Mouse (Mus musculus): ENCODE measurements around the gene Oma1. TPM values are rescaled to one million over a fixed set of nuclear protein-coding genes. Genes with fewer than 3 reads are reported as not detected.

The Oma1 gene
- polyA plus RNA-seq, 1 experiment: 6.4 TPM

- H3K27me3 ChIP-seq (ENCODE audit: control insufficient read depth, insufficient read depth, low read length): no peaks in the 10 kb centered on the region
- no peak overlapping the region for H3K4me3 ChIP-seq (ENCODE audit: extremely low read depth, insufficient read depth, insufficient read length)
- H3K27ac ChIP-seq (ENCODE audit: insufficient read depth, low read length): no peak overlapping the region
- H3K36me3 ChIP-seq (ENCODE audit: control insufficient read depth, insufficient read depth, low read length): no peaks in the 10 kb centered on the region
- no peaks in the 10 kb centered on the region for H3K4me1 ChIP-seq (ENCODE audit: control insufficient read depth, insufficient read depth, insufficient read length)
- DNase-seq (ENCODE audit: low read depth in 1 of 2, low spot score in 2 of 2): no peak
- 87% methylated on average over 3 of the region's 3 CpGs for WGBS
- no peak for TF ChIP-seq CTCF (IDR thresholded peaks at IDR 0.05; ENCODE audit: extremely low read depth, insufficient read depth, insufficient read length, insufficient replicate concordance)
- no peak for TF ChIP-seq POLR2A (IDR thresholded peaks at IDR 0.05; ENCODE audit: low read depth, low read length)
Measured at GRCm38 (mm10) chr4:103387292-103387691, 73.7 kb downstream of the Oma1 start.

DNA sequence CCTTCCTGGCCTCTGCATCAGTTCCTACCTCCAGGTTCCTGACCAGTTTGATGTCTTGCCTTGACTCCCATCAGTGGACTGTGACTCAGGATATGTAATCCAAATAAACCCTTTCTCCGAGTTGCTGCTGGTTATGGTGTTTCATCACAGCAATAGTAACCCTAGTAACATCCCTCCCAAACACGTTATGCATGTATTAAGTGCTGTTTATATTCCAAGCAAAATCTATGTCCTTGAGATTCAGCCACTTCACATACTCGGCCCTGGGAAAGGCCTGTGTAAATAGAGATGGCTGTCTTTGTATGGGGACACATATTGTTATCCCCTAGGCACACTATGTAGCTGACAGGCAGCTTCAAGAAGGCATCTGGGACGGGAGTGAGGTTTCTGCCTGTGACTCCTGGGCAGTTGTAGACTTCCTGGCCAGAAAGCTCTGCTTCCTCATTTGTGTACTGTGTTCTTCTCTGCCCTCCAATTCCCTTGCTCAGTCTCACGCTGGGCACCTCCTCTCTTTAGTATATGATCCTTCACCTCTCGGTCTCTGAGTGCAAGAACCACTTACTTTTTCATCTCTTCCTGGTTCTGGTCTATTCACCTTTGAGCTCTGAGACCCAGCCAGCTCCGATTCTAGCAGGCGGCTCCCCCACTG, 75.0 kb downstream of the Oma1 start:
- WGBS: 48% methylated on average over 8 of the region's 8 CpGs
- no peak overlapping the region for H3K4me3 ChIP-seq (ENCODE audit: extremely low read depth, insufficient read depth, insufficient read length)
- no peak for DNase-seq (ENCODE audit: low read depth in 1 of 2, low spot score in 2 of 2)
- no peaks in the 10 kb centered on the region for H3K4me1 ChIP-seq (ENCODE audit: control insufficient read depth, insufficient read depth, insufficient read length)
- TF ChIP-seq CTCF (IDR thresholded peaks at IDR 0.05; ENCODE audit: extremely low read depth, insufficient read depth, insufficient read length, insufficient replicate concordance): no peak
- TF ChIP-seq POLR2A (IDR thresholded peaks at IDR 0.05; ENCODE audit: low read depth, low read length): no peak
- no peaks in the 10 kb centered on the region for H3K27me3 ChIP-seq (ENCODE audit: control insufficient read depth, insufficient read depth, low read length)
- H3K36me3 ChIP-seq (ENCODE audit: control insufficient read depth, insufficient read depth, low read length): no peaks in the 10 kb centered on the region
- no peak overlapping the region for H3K27ac ChIP-seq (ENCODE audit: insufficient read depth, low read length)

DNA sequence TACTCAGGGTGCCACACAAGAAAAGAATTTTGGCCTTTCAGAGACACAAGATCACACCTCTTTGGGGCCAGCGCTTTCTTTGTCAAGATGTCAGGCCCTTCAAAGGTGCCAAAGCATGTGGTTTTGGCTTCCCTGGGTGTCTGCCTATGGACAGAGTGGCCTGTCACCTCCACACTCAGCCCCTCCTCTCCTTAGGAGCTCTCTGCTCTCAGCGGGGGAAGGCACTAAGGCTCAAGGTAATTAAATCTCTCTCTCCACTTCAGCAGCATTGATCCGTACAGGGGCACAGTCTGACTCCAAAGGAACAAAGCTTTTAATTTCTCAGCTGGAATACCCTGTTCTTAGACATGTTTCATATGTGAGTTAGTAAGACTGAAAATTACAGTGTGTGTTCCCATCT, 76.0 kb downstream of the Oma1 start:
- no peak for TF ChIP-seq CTCF (IDR thresholded peaks at IDR 0.05; ENCODE audit: extremely low read depth, insufficient read depth, insufficient read length, insufficient replicate concordance)
- TF ChIP-seq POLR2A (IDR thresholded peaks at IDR 0.05; ENCODE audit: low read depth, low read length): no peak
- no peak overlapping the region for H3K4me3 ChIP-seq (ENCODE audit: extremely low read depth, insufficient read depth, insufficient read length)
- no peaks in the 10 kb centered on the region for H3K4me1 ChIP-seq (ENCODE audit: control insufficient read depth, insufficient read depth, insufficient read length)
- H3K36me3 ChIP-seq (ENCODE audit: control insufficient read depth, insufficient read depth, low read length): no peaks in the 10 kb centered on the region
- no peak for DNase-seq (ENCODE audit: low read depth in 1 of 2, low spot score in 2 of 2)
- no peaks in the 10 kb centered on the region for H3K27me3 ChIP-seq (ENCODE audit: control insufficient read depth, insufficient read depth, low read length)
- no peak overlapping the region for H3K27ac ChIP-seq (ENCODE audit: insufficient read depth, low read length)
- 81% methylated on average over 3 of the region's 3 CpGs for WGBS

- Histone ChIP-seq H3K4me1 (ENCODE audit: control insufficient read depth, insufficient read depth, insufficient read length) (no peaks in the 10 kb centered on the region), H3K27me3 (ENCODE audit: control insufficient read depth, insufficient read depth, low read length) (no peaks in the 10 kb centered on the region), H3K4me3 (ENCODE audit: extremely low read depth, insufficient read depth, insufficient read length) (no peak overlapping the region), H3K27ac (ENCODE audit: insufficient read depth, low read length) (no peak overlapping the region), H3K36me3 (ENCODE audit: control insufficient read depth, insufficient read depth, low read length) (no peaks in the 10 kb centered on the region)
- TF ChIP-seq POLR2A (IDR thresholded peaks at IDR 0.05; ENCODE audit: low read depth, low read length): no peak
- no peak for TF ChIP-seq CTCF (IDR thresholded peaks at IDR 0.05; ENCODE audit: extremely low read depth, insufficient read depth, insufficient read length, insufficient replicate concordance)
- WGBS: 84% methylated on average over 2 of the region's 2 CpGs
- no peak for DNase-seq (ENCODE audit: low read depth in 1 of 2, low spot score in 2 of 2)
Measured at GRCm38 (mm10) chr4:103390499-103390898, 76.9 kb downstream of the Oma1 start.

DNA sequence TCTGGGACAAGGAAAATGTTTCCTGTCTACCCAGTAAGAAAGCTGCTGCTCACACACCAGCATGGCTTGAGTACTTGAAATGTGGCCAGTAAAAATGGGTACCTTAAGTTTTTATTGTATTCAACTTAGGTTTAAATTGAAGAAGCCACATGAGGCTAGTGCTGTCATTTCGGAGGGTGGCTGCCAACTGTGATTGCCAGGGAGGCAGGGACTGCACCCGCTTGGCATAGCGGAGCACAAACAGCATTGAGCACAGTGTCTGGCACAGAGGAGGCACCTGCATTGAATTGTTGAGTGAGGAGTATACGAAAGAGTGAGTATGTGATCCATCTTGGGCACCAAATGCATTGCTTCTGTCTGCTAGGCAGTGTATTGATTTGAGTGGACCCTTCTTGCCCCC, 81.5 kb downstream of the Oma1 start:
- 88% methylated on average over 4 of the region's 4 CpGs for WGBS
- DNase-seq (ENCODE audit: low read depth in 1 of 2, low spot score in 2 of 2): no peak

GRCm38 (mm10) chr4:103395905-103396304, 82.3 kb downstream of the Oma1 start:
- no peaks in the 10 kb centered on the region for H3K36me3 ChIP-seq (ENCODE audit: control insufficient read depth, insufficient read depth, low read length)
- no peak overlapping the region for H3K27ac ChIP-seq (ENCODE audit: insufficient read depth, low read length)
- no peak for DNase-seq (ENCODE audit: low read depth in 1 of 2, low spot score in 2 of 2)
- H3K27me3 ChIP-seq (ENCODE audit: control insufficient read depth, insufficient read depth, low read length): no peaks in the 10 kb centered on the region
- TF ChIP-seq CTCF (IDR thresholded peaks at IDR 0.05; ENCODE audit: extremely low read depth, insufficient read depth, insufficient read length, insufficient replicate concordance) (no peak), POLR2A (IDR thresholded peaks at IDR 0.05; ENCODE audit: low read depth, low read length) (no peak)
- H3K4me1 ChIP-seq (ENCODE audit: control insufficient read depth, insufficient read depth, insufficient read length): no peaks in the 10 kb centered on the region
- 87% methylated on average over 9 of the region's 9 CpGs for WGBS
- H3K4me3 ChIP-seq (ENCODE audit: extremely low read depth, insufficient read depth, insufficient read length): no peak overlapping the region

More for the DNA sequence above, 81.5 kb downstream of the Oma1 start:
- H3K4me1 ChIP-seq (ENCODE audit: control insufficient read depth, insufficient read depth, insufficient read length): no peaks in the 10 kb centered on the region
- TF ChIP-seq CTCF (IDR thresholded peaks at IDR 0.05; ENCODE audit: extremely low read depth, insufficient read depth, insufficient read length, insufficient replicate concordance): no peak
- no peak for TF ChIP-seq POLR2A (IDR thresholded peaks at IDR 0.05; ENCODE audit: low read depth, low read length)
- H3K27me3 ChIP-seq (ENCODE audit: control insufficient read depth, insufficient read depth, low read length): no peaks in the 10 kb centered on the region
- H3K36me3 ChIP-seq (ENCODE audit: control insufficient read depth, insufficient read depth, low read length): no peaks in the 10 kb centered on the region
- no peak overlapping the region for H3K27ac ChIP-seq (ENCODE audit: insufficient read depth, low read length)
- no peak overlapping the region for H3K4me3 ChIP-seq (ENCODE audit: extremely low read depth, insufficient read depth, insufficient read length)

DNA sequence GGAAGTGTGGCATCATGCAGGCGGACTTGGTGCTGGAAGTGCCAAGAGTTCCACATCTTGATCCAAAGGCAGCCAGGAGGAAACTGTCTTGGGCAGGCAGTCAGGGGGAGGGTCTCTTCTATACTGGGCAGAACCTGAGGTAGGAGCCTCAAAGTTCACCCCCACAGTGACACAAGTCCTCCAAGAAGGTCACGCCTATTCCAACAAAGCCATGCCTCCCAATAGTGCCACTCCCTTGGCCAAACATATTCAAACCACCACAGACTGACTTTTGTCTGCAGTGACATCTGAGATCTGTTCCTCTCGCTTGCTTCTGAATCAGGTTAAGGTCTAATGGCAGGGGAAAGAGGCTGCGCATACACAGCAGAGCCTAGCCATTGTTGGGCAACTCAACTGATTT, 83.3 kb downstream of the Oma1 start:
- H3K27ac ChIP-seq (ENCODE audit: insufficient read depth, low read length): no peak overlapping the region
- H3K4me3 ChIP-seq (ENCODE audit: extremely low read depth, insufficient read depth, insufficient read length): no peak overlapping the region
- no peaks in the 10 kb centered on the region for H3K36me3 ChIP-seq (ENCODE audit: control insufficient read depth, insufficient read depth, low read length)
- 89% methylated on average over 4 of the region's 4 CpGs for WGBS
- no peak for TF ChIP-seq CTCF (IDR thresholded peaks at IDR 0.05; ENCODE audit: extremely low read depth, insufficient read depth, insufficient read length, insufficient replicate concordance)
- TF ChIP-seq POLR2A (IDR thresholded peaks at IDR 0.05; ENCODE audit: low read depth, low read length): no peak
- no peaks in the 10 kb centered on the region for H3K4me1 ChIP-seq (ENCODE audit: control insufficient read depth, insufficient read depth, insufficient read length)
- DNase-seq (ENCODE audit: low read depth in 1 of 2, low spot score in 2 of 2): no peak
- no peaks in the 10 kb centered on the region for H3K27me3 ChIP-seq (ENCODE audit: control insufficient read depth, insufficient read depth, low read length)
